Mouse (Mus musculus): ENCODE results near the gene Zmym6. TPM values are rescaled to one million over a fixed set of nuclear protein-coding genes. Genes with fewer than 3 reads are reported as not detected.

Gene Zmym6
- total and polyA plus RNA-seq, 3 experiments, result 4.9 to 11.9 (median 9.0) TPM

GRCm38 (mm10) chr4:127107566-127107965 is 30.4 kb downstream of the Zmym6 start:
- WGBS, result 94% methylated on average over 4 of the region's 4 CpGs
- intact Hi-C loops (cut with DNase I), result no loop called here
- TF ChIP-seq EP300 (IDR thresholded peaks at IDR 0.05; ENCODE audit: insufficient read depth, low read depth, low read length) (no peak), POLR2A (IDR thresholded peaks at IDR 0.05; ENCODE audit: insufficient read depth, low read depth, low read length) (no peak), CTCF (IDR thresholded peaks at IDR 0.05) (no peak)

DNA sequence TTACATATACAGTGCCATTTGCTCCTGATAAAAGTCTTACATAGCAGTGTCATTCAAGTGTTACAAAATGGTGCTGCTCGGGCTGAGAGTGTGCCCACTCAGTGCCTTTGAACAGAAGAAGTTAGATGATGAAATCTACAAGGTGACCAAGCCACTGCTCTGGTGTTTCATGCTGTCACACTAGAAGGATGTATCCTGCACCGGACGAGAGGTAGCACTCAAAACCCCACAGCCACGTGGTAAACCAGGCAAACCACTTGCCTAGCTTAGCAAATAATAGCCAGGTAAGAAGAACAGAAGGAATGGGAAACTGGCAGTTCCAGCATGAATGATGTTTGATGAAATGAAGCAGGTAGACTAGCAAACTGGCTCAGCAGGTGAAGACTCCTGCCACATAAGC is 33.4 kb downstream of the Zmym6 start:
- intact Hi-C loops (cut with DNase I), result no loop called here
- Histone ChIP-seq H3K4me1 (ENCODE audit: control insufficient read depth, insufficient read depth, low read length) (no peaks in the 10 kb centered on the region), H3K27me3 (ENCODE audit: control insufficient read depth, insufficient read depth, low read length) (no peaks in the 10 kb centered on the region), H3K27ac (no peak overlapping the region), H3K79me2 (replicated peaks; ENCODE audit: control insufficient read depth, insufficient read depth, low read length) (no peaks in the 10 kb centered on the region), H3K9ac (ENCODE audit: low read depth, low read length) (no peak overlapping the region), H3K4me3 (no peak overlapping the region), H3K36me3 (ENCODE audit: control insufficient read depth, insufficient read depth, low read length) (no peaks in the 10 kb centered on the region; the same call in 1 of the 2 replicates)
- no peak for TF ChIP-seq POLR2A (IDR thresholded peaks at IDR 0.05; ENCODE audit: insufficient read depth, low read depth, low read length)
- DNase-seq, result no peak
- 70% methylated on average over 4 of the region's 4 CpGs for WGBS

More at GRCm38 (mm10) chr4:127107566-127107965, 30.4 kb downstream of the Zmym6 start:
- no peak overlapping the region for H3K27ac ChIP-seq
- no peaks in the 10 kb centered on the region for H3K36me3 ChIP-seq (ENCODE audit: control insufficient read depth, insufficient read depth, low read length)
- no peak for DNase-seq
- H3K4me3 ChIP-seq, result no peak overlapping the region
- no peaks in the 10 kb centered on the region for H3K4me1 ChIP-seq (ENCODE audit: control insufficient read depth, insufficient read depth, low read length)
- H3K9ac ChIP-seq (ENCODE audit: low read depth, low read length), result no peak overlapping the region
- no peaks in the 10 kb centered on the region for H3K79me2 ChIP-seq (replicated peaks; ENCODE audit: control insufficient read depth, insufficient read depth, low read length)
- no peaks in the 10 kb centered on the region for H3K27me3 ChIP-seq (ENCODE audit: control insufficient read depth, insufficient read depth, low read length)

DNA sequence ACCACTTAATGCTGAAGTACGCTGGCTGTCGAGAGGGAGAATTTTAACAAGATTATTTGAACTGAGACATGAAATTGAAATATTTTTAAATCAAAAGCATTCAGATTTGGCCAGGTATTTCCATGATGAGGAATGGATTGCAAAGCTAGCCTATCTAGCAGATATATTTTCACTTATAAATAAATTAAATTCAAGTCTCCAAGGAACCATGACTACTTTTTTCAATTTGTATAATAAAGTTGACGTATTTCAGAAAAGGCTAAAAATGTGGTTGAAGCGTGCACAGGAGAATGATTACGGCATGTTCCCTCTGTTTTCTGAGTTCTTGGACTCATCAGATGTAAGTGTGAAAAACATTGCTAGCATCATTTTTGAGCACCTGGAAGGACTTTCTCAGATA is 46.2 kb downstream of the Zmym6 start, which contains the start of gene Tmem35b:
TSS of gene Tmem35b (plus strand) at position 301 of the 400 bp plus-strand sequence.
- Histone ChIP-seq H3K4me3 (no peak within 1 kb of the TSS), H3K79me2 (replicated peaks; ENCODE audit: control insufficient read depth, insufficient read depth, low read length) (no peaks in the 10 kb centered on the region), H3K9ac (ENCODE audit: low read depth, low read length) (no peak within 1 kb of the TSS), H3K27me3 (ENCODE audit: control insufficient read depth, insufficient read depth, low read length) (no peaks in the 10 kb centered on the region), H3K4me1 (ENCODE audit: control insufficient read depth, insufficient read depth, low read length) (no peaks in the 10 kb centered on the region), H3K27ac (no peak within 1 kb of the TSS), H3K36me3 (ENCODE audit: control insufficient read depth, insufficient read depth, low read length) (no peaks in the 10 kb centered on the region)
- intact Hi-C loops (cut with DNase I), result no loop called here
- 91% methylated on average over 5 of the region's 5 CpGs for WGBS
- DNase-seq, result no peak
- TF ChIP-seq POLR2A (IDR thresholded peaks at IDR 0.05; ENCODE audit: insufficient read depth, low read depth, low read length) (no peak), EP300 (IDR thresholded peaks at IDR 0.05; ENCODE audit: insufficient read depth, low read depth, low read length) (no peak)

GRCm38 (mm10) chr4:127124331-127124730 is 47.1 kb downstream of the Zmym6 start:
- Histone ChIP-seq H3K9ac (ENCODE audit: low read depth, low read length) (no peak overlapping the region), H3K36me3 (ENCODE audit: control insufficient read depth, insufficient read depth, low read length) (no peaks in the 10 kb centered on the region), H3K27ac (no peak overlapping the region), H3K79me2 (replicated peaks; ENCODE audit: control insufficient read depth, insufficient read depth, low read length) (no peaks in the 10 kb centered on the region), H3K4me3 (no peak overlapping the region), H3K27me3 (ENCODE audit: control insufficient read depth, insufficient read depth, low read length) (no peaks in the 10 kb centered on the region), H3K4me1 (ENCODE audit: control insufficient read depth, insufficient read depth, low read length) (no peaks in the 10 kb centered on the region)
- DNase-seq, result no peak
- 76% methylated on average over 1 of the region's 1 CpGs for WGBS
- intact Hi-C loops (cut with DNase I), result no loop called here
- TF ChIP-seq EP300 (IDR thresholded peaks at IDR 0.05; ENCODE audit: insufficient read depth, low read depth, low read length), result no peak

DNA sequence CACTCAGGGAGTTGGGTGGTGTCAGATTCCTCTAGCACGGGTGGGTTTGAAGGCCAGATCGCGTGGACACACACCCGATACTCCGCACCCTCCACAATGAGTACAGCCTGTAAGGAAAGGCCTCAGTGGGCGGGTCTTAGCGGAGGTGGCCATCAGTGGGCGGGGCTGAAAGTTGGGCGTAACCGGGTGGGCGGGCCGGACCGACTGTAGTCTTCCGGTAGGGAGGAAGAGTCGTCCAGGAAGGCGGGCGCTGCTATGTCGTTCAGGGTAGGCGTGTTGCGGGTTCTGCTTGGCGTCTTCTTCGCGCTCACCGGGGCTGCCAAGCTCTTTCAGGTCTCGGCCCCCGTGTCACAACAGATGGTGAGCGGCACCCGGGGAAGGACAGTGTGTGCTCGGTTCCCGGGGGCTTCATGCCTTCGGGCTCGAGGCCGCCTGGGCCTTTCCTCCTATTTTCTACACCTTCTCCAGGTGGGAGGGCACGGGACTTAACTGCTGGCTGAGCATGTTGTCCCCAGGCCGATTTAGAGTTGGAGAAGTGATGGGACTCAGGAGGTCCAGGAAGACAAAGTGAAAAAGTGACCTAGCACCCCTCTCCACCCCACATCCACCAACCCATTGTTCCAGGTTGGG is 48.8 kb downstream of the Zmym6 start:
- H3K36me3 ChIP-seq (ENCODE audit: control insufficient read depth, insufficient read depth, low read length), result no peaks in the 10 kb centered on the region
- TF ChIP-seq POLR2A (IDR thresholded peaks at IDR 0.05; ENCODE audit: insufficient read depth, low read depth, low read length), result peak; percentile 50
- no peak for TF ChIP-seq EP300 (IDR thresholded peaks at IDR 0.05; ENCODE audit: insufficient read depth, low read depth, low read length)
- H3K9ac ChIP-seq (ENCODE audit: low read depth, low read length), result peak overlapping the region; percentile 64
- H3K79me2 ChIP-seq (replicated peaks; ENCODE audit: control insufficient read depth, insufficient read depth, low read length), result no peaks in the 10 kb centered on the region
- 1% methylated on average over 35 of the region's 35 CpGs for WGBS
- intact Hi-C loops (cut with DNase I), result no loop called here
- no peaks in the 10 kb centered on the region for H3K27me3 ChIP-seq (ENCODE audit: control insufficient read depth, insufficient read depth, low read length)
- peak overlapping the region; percentile 10; the same call in 1 of the 2 replicates for H3K27ac ChIP-seq
- no peaks in the 10 kb centered on the region for H3K4me1 ChIP-seq (ENCODE audit: control insufficient read depth, insufficient read depth, low read length)
- peak overlapping the region; percentile 55 for H3K4me3 ChIP-seq
- peak; percentile 85 for DNase-seq

DNA sequence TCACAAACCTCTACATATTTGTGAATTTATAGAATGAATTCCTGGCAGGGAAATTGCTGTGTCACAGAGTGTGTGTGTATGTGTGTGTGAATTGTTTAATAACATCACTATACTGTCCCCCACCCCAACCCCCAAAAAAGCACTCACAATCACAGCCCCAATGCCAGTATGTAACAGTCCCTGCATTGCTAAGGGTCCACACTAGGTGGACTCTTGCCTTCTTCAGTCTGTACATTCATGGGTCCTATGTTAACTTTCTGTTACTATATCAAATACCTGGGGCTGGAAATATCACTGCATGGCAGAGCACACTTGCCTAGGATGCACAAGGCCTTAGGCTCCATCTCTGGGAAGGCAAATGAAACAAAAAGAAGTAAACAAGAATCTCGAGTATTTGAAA is 57.5 kb downstream of the Zmym6 start:
- WGBS, result 21% methylated on average over 1 of the region's 1 CpGs
- Histone ChIP-seq H3K36me3 (ENCODE audit: control insufficient read depth, insufficient read depth, low read length) (no peaks in the 10 kb centered on the region), H3K27ac (no peak overlapping the region)

More for the DNA sequence above, 57.5 kb downstream of the Zmym6 start:
- H3K9ac ChIP-seq (ENCODE audit: low read depth, low read length), result no peak overlapping the region
- no peaks in the 10 kb centered on the region for H3K79me2 ChIP-seq (replicated peaks; ENCODE audit: control insufficient read depth, insufficient read depth, low read length)
- no peak overlapping the region for H3K4me3 ChIP-seq
- no peaks in the 10 kb centered on the region for H3K27me3 ChIP-seq (ENCODE audit: control insufficient read depth, insufficient read depth, low read length)
- DNase-seq, result no peak
- intact Hi-C loops (cut with DNase I), result no loop called here
- H3K4me1 ChIP-seq (ENCODE audit: control insufficient read depth, insufficient read depth, low read length), result no peaks in the 10 kb centered on the region
- no peak for TF ChIP-seq EP300 (IDR thresholded peaks at IDR 0.05; ENCODE audit: insufficient read depth, low read depth, low read length)
- TF ChIP-seq CTCF (IDR thresholded peaks at IDR 0.05), result no peak
- TF ChIP-seq POLR2A (IDR thresholded peaks at IDR 0.05; ENCODE audit: insufficient read depth, low read depth, low read length), result no peak
